Mouse (Mus musculus) neural tube, embryonic 15.5 days (tissue): ENCODE measurements around the gene Actg2. TPM values are rescaled to one million over a fixed set of nuclear protein-coding genes. Genes with fewer than 3 reads are reported as not detected.

Experiments used
- ATAC-seq: fragments of 200-750 bp; cut with Nextera tagmentation; 2 replicates; pipeline ENCODE4 v1.8.0; 2017; ENCODE audit warnings: mild to moderate bottlenecking, moderate TSS enrichment, moderate library complexity; ENCODE audit not compliant: low FRiP score
- H3K27ac ChIP-seq: fragments of 300-500 bp; sonication (generic); replicated peaks from 2 replicates; pipeline ENCODE4 v1.5.1; 2015; ENCODE audit warnings: mild to moderate bottlenecking, inconsistent platforms
- H3K27me3 ChIP-seq: fragments of 300-500 bp; sonication (generic); replicated peaks from 2 replicates; pipeline ENCODE4 v1.6.1; 2015; ENCODE audit warnings: inconsistent platforms
- H3K36me3 ChIP-seq: fragments of 300-500 bp; sonication (generic); 2 replicates; pipeline ENCODE4 v1.6.1; 2015; ENCODE audit warnings: inconsistent platforms
- H3K4me1 ChIP-seq: fragments of 300-500 bp; sonication (generic); 2 replicates; pipeline ENCODE4 v1.6.1; 2015; ENCODE audit warnings: inconsistent platforms
- H3K4me2 ChIP-seq: fragments of 300-500 bp; sonication (generic); 2 replicates; pipeline ENCODE4 v1.6.1; 2015; ENCODE audit warnings: inconsistent platforms, mild to moderate bottlenecking, moderate library complexity
- H3K4me3 ChIP-seq: fragments of 300-500 bp; sonication (generic); replicated peaks from 2 replicates; pipeline ENCODE4 v1.5.1; 2015; ENCODE audit warnings: mild to moderate bottlenecking, inconsistent platforms
- H3K9ac ChIP-seq: fragments of 300-500 bp; sonication (generic); replicated peaks from 2 replicates; pipeline ENCODE4 v1.6.1; 2015; ENCODE audit warnings: mild to moderate bottlenecking, inconsistent platforms
- H3K9me3 ChIP-seq: fragments of 300-500 bp; sonication (generic); replicated peaks from 2 replicates; pipeline ENCODE4 v1.6.1; 2016; ENCODE audit warnings: inconsistent platforms
- WGBS: fragments of 180-500 bp; shearing (Covaris S2); methylation state at CpG from one replicate; pipeline ENCODE4 v1.1.7; 2015; ENCODE audit warnings: mixed read lengths; 5-methylcytosine and 5-hydroxymethylcytosine counted together
- polyA plus RNA-seq: library from polyadenylated mRNA; unstranded; fragments of >200 nt; fragmentation: Nextera tagmentation; extraction: Ambion mirVana; gene quantifications from 2 replicates; pipeline ENCODE4 v1.2.1, GENCODE M21; 2015

Actg2 gene
- polyA plus RNA-seq, 1 experiment from 2014 or later, result 2.3 TPM

GRCm38 (mm10) chr6:83509442-83509841 lies 26.6 kb downstream of the Actg2 start:
- H3K9me3 ChIP-seq, result no peaks in the 10 kb centered on the region
- H3K36me3 ChIP-seq, result no peaks in the 10 kb centered on the region
- H3K9ac ChIP-seq, result 0 out of 2 replicates have a peak overlapping the region, but pooled peaks have one; percentile 14
- ATAC-seq, result no peak
- no peak overlapping the region for H3K4me2 ChIP-seq
- no peak overlapping the region for H3K4me3 ChIP-seq
- WGBS, result 39% methylated on average over 8 of the region's 8 CpGs
- no peak overlapping the region for H3K27ac ChIP-seq
- H3K4me1 ChIP-seq, result peaks cover 25% of the 10 kb centered on the region
- H3K27me3 ChIP-seq, result no peaks in the 10 kb centered on the region

- 37% methylated on average over 6 of the region's 6 CpGs for WGBS
- Histone ChIP-seq H3K36me3 (no peaks in the 10 kb centered on the region), H3K27ac (peak overlapping the region; percentile 94), H3K4me2 (peak overlapping the region; percentile 67), H3K4me3 (peak overlapping the region; percentile 58), H3K9me3 (no peaks in the 10 kb centered on the region), H3K9ac (peak overlapping the region; percentile 42), H3K4me1 (peaks cover 28% of the 10 kb centered on the region), H3K27me3 (no peaks in the 10 kb centered on the region)
- peak; percentile 25 for ATAC-seq
Measured at GRCm38 (mm10) chr6:83507168-83507546, 28.9 kb downstream of the Actg2 start.

GRCm38 (mm10) chr6:83506258-83507167 lies 29.6 kb downstream of the Actg2 start, which contains the start of gene Dguok:
Gene Dguok (minus strand): TSS chr6:83506969.
- peak; percentile 99 for ATAC-seq
- Histone ChIP-seq H3K4me1 (peaks cover 28% of the 10 kb centered on the region), H3K27ac (peak within 1 kb of the TSS; percentile 94), H3K9ac (peak within 1 kb of the TSS; percentile 74), H3K9me3 (no peaks in the 10 kb centered on the region), H3K4me3 (peak within 1 kb of the TSS; percentile 58), H3K27me3 (no peaks in the 10 kb centered on the region), H3K4me2 (peak within 1 kb of the TSS; percentile 67), H3K36me3 (no peaks in the 10 kb centered on the region)
- WGBS, result under 1% methylated on average over 54 of the region's 54 CpGs

- Histone ChIP-seq H3K4me3 (peak overlapping the region; percentile 58), H3K27ac (no peak overlapping the region), H3K4me1 (peaks cover 28% of the 10 kb centered on the region), H3K9ac (0 out of 2 replicates have a peak overlapping the region, but pooled peaks have one; percentile 74), H3K27me3 (no peaks in the 10 kb centered on the region), H3K9me3 (no peaks in the 10 kb centered on the region), H3K36me3 (no peaks in the 10 kb centered on the region), H3K4me2 (peak overlapping the region; percentile 67)
- WGBS, result 95% methylated on average over 4 of the region's 4 CpGs
- ATAC-seq, result no peak
Measured at GRCm38 (mm10) chr6:83505554-83505953, 30.5 kb downstream of the Actg2 start.

GRCm38 (mm10) chr6:83503361-83503760 lies 32.7 kb downstream of the Actg2 start:
- H3K4me3 ChIP-seq, result no peak overlapping the region
- no peak overlapping the region for H3K4me2 ChIP-seq
- no peaks in the 10 kb centered on the region for H3K9me3 ChIP-seq
- 85% methylated on average over 3 of the region's 3 CpGs for WGBS
- no peak for ATAC-seq
- H3K27ac ChIP-seq, result no peak overlapping the region
- no peaks in the 10 kb centered on the region for H3K27me3 ChIP-seq
- H3K36me3 ChIP-seq, result 0 out of 2 replicates have a peak, but pooled peaks cover 2% of the 10 kb centered on the region
- H3K9ac ChIP-seq, result no peak overlapping the region
- H3K4me1 ChIP-seq, result peaks cover 28% of the 10 kb centered on the region

- H3K9ac ChIP-seq, result 0 out of 2 replicates have a peak overlapping the region, but pooled peaks have one; percentile 11
- no peaks in the 10 kb centered on the region for H3K27me3 ChIP-seq
- no peak for ATAC-seq
- H3K4me1 ChIP-seq, result peaks cover 26% of the 10 kb centered on the region
- no peaks in the 10 kb centered on the region for H3K9me3 ChIP-seq
- no peak overlapping the region for H3K4me3 ChIP-seq
- H3K27ac ChIP-seq, result no peak overlapping the region
- no peak overlapping the region for H3K4me2 ChIP-seq
- 85% methylated on average over 3 of the region's 3 CpGs for WGBS
- H3K36me3 ChIP-seq, result 0 out of 2 replicates have a peak, but pooled peaks cover 2% of the 10 kb centered on the region
Measured at GRCm38 (mm10) chr6:83502656-83503055, 33.4 kb downstream of the Actg2 start.

GRCm38 (mm10) chr6:83501524-83502310 lies 34.3 kb downstream of the Actg2 start:
- Histone ChIP-seq H3K4me3 (no peak overlapping the region), H3K4me2 (no peak overlapping the region), H3K27ac (no peak overlapping the region), H3K4me1 (peaks cover 20% of the 10 kb centered on the region), H3K9ac (no peak overlapping the region), H3K36me3 (0 out of 2 replicates have a peak, but pooled peaks cover 2% of the 10 kb centered on the region), H3K9me3 (no peaks in the 10 kb centered on the region), H3K27me3 (no peaks in the 10 kb centered on the region)
- no peak for ATAC-seq
- WGBS, result 66% methylated on average over 9 of the region's 9 CpGs

- H3K27me3 ChIP-seq, result no peaks in the 10 kb centered on the region
- H3K4me2 ChIP-seq, result no peak overlapping the region
- peaks cover 13% of the 10 kb centered on the region for H3K4me1 ChIP-seq
- no peak overlapping the region for H3K27ac ChIP-seq
- WGBS, result 63% methylated on average over 3 of the region's 3 CpGs
- no peak for ATAC-seq
- H3K9ac ChIP-seq, result no peak overlapping the region
- 0 out of 2 replicates have a peak, but pooled peaks cover 2% of the 10 kb centered on the region for H3K36me3 ChIP-seq
- H3K4me3 ChIP-seq, result no peak overlapping the region
- H3K9me3 ChIP-seq, result no peaks in the 10 kb centered on the region
Measured at GRCm38 (mm10) chr6:83500462-83500861, 35.6 kb downstream of the Actg2 start.

GRCm38 (mm10) chr6:83499078-83499477 lies 37.0 kb downstream of the Actg2 start:
- no peaks in the 10 kb centered on the region for H3K9me3 ChIP-seq
- H3K4me1 ChIP-seq, result no peaks in the 10 kb centered on the region; the same call in 1 of the 2 replicates
- no peak overlapping the region for H3K9ac ChIP-seq
- WGBS, result 95% methylated on average over 10 of the region's 10 CpGs
- H3K4me3 ChIP-seq, result no peak overlapping the region
- ATAC-seq, result no peak
- H3K27me3 ChIP-seq, result no peaks in the 10 kb centered on the region
- no peak overlapping the region for H3K27ac ChIP-seq
- peaks cover 8% of the 10 kb centered on the region for H3K36me3 ChIP-seq
- no peak overlapping the region for H3K4me2 ChIP-seq

- Histone ChIP-seq H3K9ac (no peak overlapping the region), H3K27me3 (no peaks in the 10 kb centered on the region), H3K4me2 (no peak overlapping the region), H3K4me1 (no peaks in the 10 kb centered on the region; the same call in 1 of the 2 replicates), H3K9me3 (no peaks in the 10 kb centered on the region), H3K36me3 (peaks cover 20% of the 10 kb centered on the region), H3K4me3 (no peak overlapping the region), H3K27ac (no peak overlapping the region)
- 88% methylated on average over 22 of the region's 22 CpGs for WGBS
- ATAC-seq, result no peak
Measured at GRCm38 (mm10) chr6:83496753-83497710, 39.0 kb downstream of the Actg2 start.
